Mouse (Mus musculus): Measurements from ENCODE around the gene Abcc12. TPM values are rescaled to one million over a fixed set of nuclear protein-coding genes. Genes with fewer than 3 reads are reported as not detected.

Abcc12 gene
- polyA plus RNA-seq, 1 experiment from 2014 or later: 0.22 TPM

- H3K4me2 ChIP-seq (replicated peaks; ENCODE audit: low read depth, low read length): no peak overlapping the region
- no peak for ATAC-seq (ENCODE audit: insufficient number of reproducible peaks, insufficient read depth, low FRiP score, low read depth)
- H3K4me1 ChIP-seq (ENCODE audit: control insufficient read depth, insufficient read depth, low read length): no peaks in the 10 kb centered on the region
- H3K27me3 ChIP-seq (ENCODE audit: control insufficient read depth, insufficient read depth, low read length): no peaks in the 10 kb centered on the region
- no peak overlapping the region for H3K27ac ChIP-seq (ENCODE audit: low read length)
- no peak overlapping the region for H3K9ac ChIP-seq (replicated peaks; ENCODE audit: low read depth, low read length)
- H3K4me3 ChIP-seq (ENCODE audit: low read depth, low read length): no peak overlapping the region
- 41% methylated on average over 6 of the region's 6 CpGs for WGBS
- H3K36me3 ChIP-seq (ENCODE audit: control insufficient read depth, insufficient read depth, low read length): no peaks in the 10 kb centered on the region
- no peaks in the 10 kb centered on the region for H3K9me3 ChIP-seq (ENCODE audit: control insufficient read depth, low read depth, low read length)
These were observed 6.2 kb upstream of the Abcc12 start for GRCm38 (mm10) chr8:86586642-86587041.

- H3K27ac ChIP-seq (ENCODE audit: low read length): no peak overlapping the region
- no peak overlapping the region for H3K4me2 ChIP-seq (replicated peaks; ENCODE audit: low read depth, low read length)
- H3K27me3 ChIP-seq (ENCODE audit: control insufficient read depth, insufficient read depth, low read length): no peaks in the 10 kb centered on the region
- WGBS: 40% methylated on average over 5 of the region's 5 CpGs
- H3K9ac ChIP-seq (replicated peaks; ENCODE audit: low read depth, low read length): no peak overlapping the region
- ATAC-seq (ENCODE audit: insufficient number of reproducible peaks, insufficient read depth, low FRiP score, low read depth): no peak
- H3K9me3 ChIP-seq (ENCODE audit: control insufficient read depth, low read depth, low read length): no peaks in the 10 kb centered on the region
- H3K36me3 ChIP-seq (ENCODE audit: control insufficient read depth, insufficient read depth, low read length): no peaks in the 10 kb centered on the region
- no peaks in the 10 kb centered on the region for H3K4me1 ChIP-seq (ENCODE audit: control insufficient read depth, insufficient read depth, low read length)
- no peak overlapping the region for H3K4me3 ChIP-seq (ENCODE audit: low read depth, low read length)
These were observed 5.6 kb upstream of the Abcc12 start for GRCm38 (mm10) chr8:86586058-86586457.

DNA sequence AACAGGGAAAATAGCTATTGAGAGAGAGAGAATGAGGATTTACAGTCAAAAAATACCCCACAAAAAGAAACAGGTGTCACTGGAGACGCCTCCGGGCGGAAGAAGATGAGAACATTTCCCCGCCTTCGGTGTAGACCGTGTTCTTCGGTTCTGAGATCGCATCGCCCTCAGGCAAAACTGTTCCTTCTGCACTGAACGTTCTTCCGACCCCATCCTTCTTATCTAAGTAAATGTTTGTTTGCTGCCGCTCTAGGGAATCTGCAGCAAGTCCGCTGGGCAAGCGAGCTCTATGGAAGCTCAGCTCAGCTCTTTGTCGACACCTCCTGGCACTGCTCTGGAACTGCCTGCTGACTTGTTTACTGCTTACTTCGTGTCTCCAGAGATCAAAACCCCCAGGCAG, 5.0 kb upstream of the Abcc12 start:
- no peaks in the 10 kb centered on the region for H3K27me3 ChIP-seq (ENCODE audit: control insufficient read depth, insufficient read depth, low read length)
- H3K9me3 ChIP-seq (ENCODE audit: control insufficient read depth, low read depth, low read length): no peaks in the 10 kb centered on the region
- H3K4me3 ChIP-seq (ENCODE audit: low read depth, low read length): peak overlapping the region; percentile 31
- no peaks in the 10 kb centered on the region for H3K4me1 ChIP-seq (ENCODE audit: control insufficient read depth, insufficient read depth, low read length)
- H3K27ac ChIP-seq (ENCODE audit: low read length): no peak overlapping the region
- H3K36me3 ChIP-seq (ENCODE audit: control insufficient read depth, insufficient read depth, low read length): no peaks in the 10 kb centered on the region
- no peak for ATAC-seq (ENCODE audit: insufficient number of reproducible peaks, insufficient read depth, low FRiP score, low read depth)
- H3K9ac ChIP-seq (replicated peaks; ENCODE audit: low read depth, low read length): no peak overlapping the region; the same call in 1 of the 2 replicates
- peak overlapping the region; percentile 72 for H3K4me2 ChIP-seq (replicated peaks; ENCODE audit: low read depth, low read length)
- 2% methylated on average over 16 of the region's 16 CpGs for WGBS

DNA sequence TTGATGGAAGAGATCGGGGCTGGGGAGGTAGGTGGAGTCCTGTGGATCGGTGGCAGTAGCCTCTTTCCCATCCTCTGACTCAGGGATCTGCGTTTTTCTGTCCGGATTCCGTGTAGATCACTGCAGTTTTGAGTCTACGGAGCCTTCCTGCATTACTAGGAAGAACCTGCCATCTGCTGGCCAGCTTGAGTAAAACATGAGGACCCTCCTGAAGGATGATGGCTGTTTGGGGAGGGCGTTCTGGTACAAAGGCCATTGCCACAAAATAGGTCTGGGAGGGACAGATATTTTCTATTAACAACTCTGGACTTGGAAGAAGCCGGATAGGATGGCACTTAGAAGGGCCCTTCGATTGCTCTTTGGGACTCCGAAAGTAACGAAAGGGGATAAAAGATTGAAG, 4.6 kb upstream of the Abcc12 start:
- Histone ChIP-seq H3K36me3 (ENCODE audit: control insufficient read depth, insufficient read depth, low read length) (no peaks in the 10 kb centered on the region), H3K27me3 (ENCODE audit: control insufficient read depth, insufficient read depth, low read length) (no peaks in the 10 kb centered on the region), H3K9ac (replicated peaks; ENCODE audit: low read depth, low read length) (no peak overlapping the region; the same call in 1 of the 2 replicates), H3K4me1 (ENCODE audit: control insufficient read depth, insufficient read depth, low read length) (no peaks in the 10 kb centered on the region), H3K4me3 (ENCODE audit: low read depth, low read length) (peak overlapping the region; percentile 31), H3K4me2 (replicated peaks; ENCODE audit: low read depth, low read length) (peak overlapping the region; percentile 72), H3K9me3 (ENCODE audit: control insufficient read depth, low read depth, low read length) (no peaks in the 10 kb centered on the region), H3K27ac (ENCODE audit: low read length) (no peak overlapping the region)
- WGBS: 8% methylated on average over 11 of the region's 11 CpGs
- ATAC-seq (ENCODE audit: insufficient number of reproducible peaks, insufficient read depth, low FRiP score, low read depth): no peak

- Histone ChIP-seq H3K4me1 (ENCODE audit: control insufficient read depth, insufficient read depth, low read length) (peaks cover 7% of the 10 kb centered on the region; the same call in 1 of the 2 replicates), H3K27ac (ENCODE audit: low read length) (no peak overlapping the region), H3K36me3 (ENCODE audit: control insufficient read depth, insufficient read depth, low read length) (no peaks in the 10 kb centered on the region), H3K9ac (replicated peaks; ENCODE audit: low read depth, low read length) (no peak overlapping the region), H3K27me3 (ENCODE audit: control insufficient read depth, insufficient read depth, low read length) (no peaks in the 10 kb centered on the region), H3K9me3 (ENCODE audit: control insufficient read depth, low read depth, low read length) (no peaks in the 10 kb centered on the region), H3K4me3 (ENCODE audit: low read depth, low read length) (no peak overlapping the region), H3K4me2 (replicated peaks; ENCODE audit: low read depth, low read length) (no peak overlapping the region)
- WGBS: 83% methylated on average over 4 of the region's 4 CpGs
- no peak for ATAC-seq (ENCODE audit: insufficient number of reproducible peaks, insufficient read depth, low FRiP score, low read depth)
These were observed 1.4 kb upstream of the Abcc12 start for GRCm38 (mm10) chr8:86581921-86582331.

DNA sequence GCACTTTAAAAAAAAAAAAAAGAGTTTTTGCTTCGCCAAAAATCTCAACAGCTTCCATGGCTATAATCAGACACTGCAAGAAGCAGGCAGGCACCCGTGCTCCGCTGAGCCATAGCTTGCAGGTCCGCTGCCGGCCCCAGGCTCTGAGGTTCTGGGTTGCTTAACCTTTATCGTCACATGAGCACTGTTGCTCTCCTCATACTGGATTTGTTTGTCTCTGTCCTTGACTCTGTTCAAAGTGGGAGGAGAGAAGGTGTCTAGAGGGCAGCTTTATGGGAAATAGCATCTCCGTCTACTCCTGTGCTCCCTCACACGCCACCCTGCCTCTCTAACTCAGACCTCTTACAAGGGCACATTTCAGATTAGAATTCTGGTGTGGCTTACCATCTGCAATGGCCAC, 1.8 kb downstream of the Abcc12 start:
- Histone ChIP-seq H3K9ac (replicated peaks; ENCODE audit: low read depth, low read length) (no peak overlapping the region), H3K36me3 (ENCODE audit: control insufficient read depth, insufficient read depth, low read length) (no peaks in the 10 kb centered on the region), H3K27ac (ENCODE audit: low read length) (no peak overlapping the region), H3K4me2 (replicated peaks; ENCODE audit: low read depth, low read length) (no peak overlapping the region), H3K27me3 (ENCODE audit: control insufficient read depth, insufficient read depth, low read length) (no peaks in the 10 kb centered on the region), H3K9me3 (ENCODE audit: control insufficient read depth, low read depth, low read length) (no peaks in the 10 kb centered on the region), H3K4me1 (ENCODE audit: control insufficient read depth, insufficient read depth, low read length) (peaks cover 7% of the 10 kb centered on the region; the same call in 1 of the 2 replicates), H3K4me3 (ENCODE audit: low read depth, low read length) (no peak overlapping the region)
- no peak for ATAC-seq (ENCODE audit: insufficient number of reproducible peaks, insufficient read depth, low FRiP score, low read depth)
- WGBS: 75% methylated on average over 8 of the region's 8 CpGs

DNA sequence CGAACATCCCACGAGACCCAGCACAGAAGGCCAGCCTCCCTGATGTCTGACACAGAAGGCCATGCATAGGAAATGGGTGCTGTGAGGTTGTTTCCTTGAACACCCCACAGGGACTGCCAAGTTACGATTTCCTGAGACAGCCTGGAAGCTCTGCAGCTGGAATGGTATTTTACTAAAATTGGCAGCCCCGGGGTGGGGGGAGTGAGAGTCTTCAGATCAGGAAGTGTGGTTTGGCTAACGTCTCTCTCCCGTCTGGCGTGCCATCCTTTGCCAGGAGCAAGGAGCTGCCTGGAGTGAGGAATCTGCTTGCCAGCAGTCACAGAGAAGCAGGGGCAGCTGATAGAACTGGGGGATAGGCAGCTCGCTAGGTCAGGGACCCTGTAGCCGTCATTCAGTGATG, 2.4 kb downstream of the Abcc12 start:
- H3K9me3 ChIP-seq (ENCODE audit: control insufficient read depth, low read depth, low read length): no peaks in the 10 kb centered on the region
- H3K4me2 ChIP-seq (replicated peaks; ENCODE audit: low read depth, low read length): no peak overlapping the region
- H3K4me1 ChIP-seq (ENCODE audit: control insufficient read depth, insufficient read depth, low read length): peaks cover 7% of the 10 kb centered on the region; the same call in 1 of the 2 replicates
- no peaks in the 10 kb centered on the region for H3K27me3 ChIP-seq (ENCODE audit: control insufficient read depth, insufficient read depth, low read length)
- no peaks in the 10 kb centered on the region for H3K36me3 ChIP-seq (ENCODE audit: control insufficient read depth, insufficient read depth, low read length)
- no peak overlapping the region for H3K27ac ChIP-seq (ENCODE audit: low read length)
- H3K4me3 ChIP-seq (ENCODE audit: low read depth, low read length): no peak overlapping the region
- ATAC-seq (ENCODE audit: insufficient number of reproducible peaks, insufficient read depth, low FRiP score, low read depth): no peak
- no peak overlapping the region for H3K9ac ChIP-seq (replicated peaks; ENCODE audit: low read depth, low read length)
- WGBS: 43% methylated on average over 9 of the region's 9 CpGs

- WGBS: 72% methylated on average over 8 of the region's 8 CpGs
- Histone ChIP-seq H3K27me3 (ENCODE audit: control insufficient read depth, insufficient read depth, low read length) (no peaks in the 10 kb centered on the region), H3K36me3 (ENCODE audit: control insufficient read depth, insufficient read depth, low read length) (no peaks in the 10 kb centered on the region)
These were observed 2.9 kb downstream of the Abcc12 start for GRCm38 (mm10) chr8:86577547-86577946.

DNA sequence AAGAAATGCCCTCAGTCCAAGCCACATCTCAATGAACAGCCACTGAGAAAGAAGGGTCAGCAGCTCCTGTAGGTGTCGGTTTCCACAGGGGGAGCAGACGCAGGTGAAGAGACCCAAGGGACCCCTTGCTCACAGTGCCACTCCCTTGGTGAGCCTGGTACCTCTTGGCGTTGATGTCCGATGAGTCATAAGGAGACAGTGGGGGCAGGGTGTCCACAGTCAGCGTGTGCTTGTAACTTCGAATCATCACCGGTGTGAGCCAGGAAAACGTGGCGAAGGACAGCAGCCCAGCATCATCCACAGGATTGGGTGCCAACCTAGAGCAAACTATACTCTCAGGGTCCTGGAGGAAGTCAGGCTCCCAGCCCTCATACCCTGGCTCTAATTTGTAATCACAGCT, 16.8 kb downstream of the Abcc12 start:
- no peak for ATAC-seq (ENCODE audit: insufficient number of reproducible peaks, insufficient read depth, low FRiP score, low read depth)
- no peaks in the 10 kb centered on the region for H3K36me3 ChIP-seq (ENCODE audit: control insufficient read depth, insufficient read depth, low read length)
- no peaks in the 10 kb centered on the region for H3K4me1 ChIP-seq (ENCODE audit: control insufficient read depth, insufficient read depth, low read length)
- no peaks in the 10 kb centered on the region for H3K9me3 ChIP-seq (ENCODE audit: control insufficient read depth, low read depth, low read length)
- no peak overlapping the region for H3K4me3 ChIP-seq (ENCODE audit: low read depth, low read length)
- H3K27me3 ChIP-seq (ENCODE audit: control insufficient read depth, insufficient read depth, low read length): no peaks in the 10 kb centered on the region
- no peak overlapping the region for H3K4me2 ChIP-seq (replicated peaks; ENCODE audit: low read depth, low read length)
- no peak overlapping the region for H3K27ac ChIP-seq (ENCODE audit: low read length)
- no peak overlapping the region for H3K9ac ChIP-seq (replicated peaks; ENCODE audit: low read depth, low read length)
- 87% methylated on average over 9 of the region's 9 CpGs for WGBS

More at GRCm38 (mm10) chr8:86577547-86577946, 2.9 kb downstream of the Abcc12 start:
- H3K4me2 ChIP-seq (replicated peaks; ENCODE audit: low read depth, low read length): no peak overlapping the region
- H3K9me3 ChIP-seq (ENCODE audit: control insufficient read depth, low read depth, low read length): no peaks in the 10 kb centered on the region
- no peak for ATAC-seq (ENCODE audit: insufficient number of reproducible peaks, insufficient read depth, low FRiP score, low read depth)
- H3K27ac ChIP-seq (ENCODE audit: low read length): no peak overlapping the region
- H3K9ac ChIP-seq (replicated peaks; ENCODE audit: low read depth, low read length): no peak overlapping the region
- H3K4me1 ChIP-seq (ENCODE audit: control insufficient read depth, insufficient read depth, low read length): peaks cover 7% of the 10 kb centered on the region; the same call in 1 of the 2 replicates
- H3K4me3 ChIP-seq (ENCODE audit: low read depth, low read length): no peak overlapping the region

Data from stomach, embryonic 14.5 days (tissue).